Mouse (Mus musculus) hindbrain, embryonic 14.5 days (tissue): Measurements from ENCODE around the gene Tmem259. TPM values are rescaled to one million over a fixed set of nuclear protein-coding genes. Genes with fewer than 3 reads are reported as not detected.

Source experiments
- ATAC-seq: fragments of 200-750 bp; cut with Nextera tagmentation; 2 replicates; pipeline ENCODE4 v1.8.0; 2017; ENCODE audit warnings: moderate number of reproducible peaks, mild to moderate bottlenecking, moderate TSS enrichment, moderate library complexity; ENCODE audit not compliant: low FRiP score
- DNase-seq: peaks from one replicate; pipeline ENCODE4 v3.0.0-alpha.2; 2015; ENCODE audit warnings: low spot score
- H3K27ac ChIP-seq: fragments of 300-500 bp; sonication (generic); 2 replicates; pipeline ENCODE4 v1.5.1; 2014; ENCODE audit warnings: mild to moderate bottlenecking, moderate library complexity
- H3K27me3 ChIP-seq: fragments of 300-500 bp; sonication (generic); 2 replicates; pipeline ENCODE4 v1.6.1; 2014; ENCODE audit warnings: mild to moderate bottlenecking, low read length, mixed read lengths; ENCODE audit not compliant: control insufficient read depth, insufficient read depth
- H3K36me3 ChIP-seq: fragments of 300-500 bp; sonication (generic); replicated peaks from 2 replicates; pipeline ENCODE4 v1.6.1; 2014; ENCODE audit not compliant: control insufficient read depth, insufficient read depth
- H3K4me1 ChIP-seq: fragments of 300-500 bp; sonication (generic); replicated peaks from 2 replicates; pipeline ENCODE4 v1.6.1; 2014; ENCODE audit warnings: antibody characterized with exemption, low read length, mixed read lengths; ENCODE audit not compliant: control insufficient read depth, insufficient read depth
- H3K4me2 ChIP-seq: fragments of 300-500 bp; sonication (generic); replicated peaks from 2 replicates; pipeline ENCODE4 v1.6.1; 2014; ENCODE audit warnings: mild to moderate bottlenecking, moderate library complexity
- H3K4me3 ChIP-seq: fragments of 300-500 bp; sonication (generic); replicated peaks from 2 replicates; pipeline ENCODE4 v1.5.1; 2014; ENCODE audit warnings: mild to moderate bottlenecking, low read length
- H3K9ac ChIP-seq: fragments of 300-500 bp; sonication (generic); 2 replicates; pipeline ENCODE4 v1.6.1; 2014
- H3K9me3 ChIP-seq: fragments of 300-500 bp; sonication (generic); 2 replicates; pipeline ENCODE4 v1.6.1; 2016; ENCODE audit warnings: low read length; ENCODE audit not compliant: control insufficient read depth
- WGBS: fragments of 180-500 bp; shearing (Covaris S2); extraction: QIAGEN DNeasy Blood & Tissue Kit; methylation state at CpG from one replicate; pipeline ENCODE4 v1.1.7; 2014; 5-methylcytosine and 5-hydroxymethylcytosine counted together
- polyA plus RNA-seq: library from polyadenylated mRNA; unstranded; fragments of >200 nt; fragmentation: Nextera tagmentation; extraction: Ambion mirVana; gene quantifications from 2 replicates; pipeline ENCODE4 v1.2.1, GENCODE M21; 2014

Tmem259 gene
- polyA plus RNA-seq, 1 experiment from 2014 or later = 22.8 TPM

GRCm38 (mm10) chr10:79985334-79986231 is 1.5 kb upstream of the Tmem259 start:
- DNase-seq = peak; percentile 64
- peaks cover 35% of the 10 kb centered on the region for H3K27me3 ChIP-seq
- peaks cover 28% of the 10 kb centered on the region for H3K4me1 ChIP-seq
- no peaks in the 10 kb centered on the region for H3K9me3 ChIP-seq
- H3K4me3 ChIP-seq = peak overlapping the region; percentile 48
- WGBS = 2% methylated on average over 35 of the region's 35 CpGs
- H3K27ac ChIP-seq = peak overlapping the region; percentile 97
- no peak for ATAC-seq
- H3K36me3 ChIP-seq = peaks cover 1% of the 10 kb centered on the region; the same call in 1 of the 2 replicates
- H3K9ac ChIP-seq = peak overlapping the region; percentile 83
- H3K4me2 ChIP-seq = peak overlapping the region; percentile 92

GRCm38 (mm10) chr10:79984871-79985270 is 741 bp upstream of the Tmem259 start:
- Histone ChIP-seq H3K9ac (peak overlapping the region; percentile 83), H3K27ac (peak overlapping the region; percentile 97), H3K36me3 (peaks cover 8% of the 10 kb centered on the region; the same call in 1 of the 2 replicates), H3K9me3 (no peaks in the 10 kb centered on the region), H3K4me1 (peaks cover 28% of the 10 kb centered on the region), H3K4me3 (peak overlapping the region; percentile 48), H3K4me2 (peak overlapping the region; percentile 92), H3K27me3 (peaks cover 29% of the 10 kb centered on the region)
- DNase-seq = peak; percentile 93
- peak; percentile 93 for ATAC-seq
- under 1% methylated on average over 22 of the region's 22 CpGs for WGBS

DNA sequence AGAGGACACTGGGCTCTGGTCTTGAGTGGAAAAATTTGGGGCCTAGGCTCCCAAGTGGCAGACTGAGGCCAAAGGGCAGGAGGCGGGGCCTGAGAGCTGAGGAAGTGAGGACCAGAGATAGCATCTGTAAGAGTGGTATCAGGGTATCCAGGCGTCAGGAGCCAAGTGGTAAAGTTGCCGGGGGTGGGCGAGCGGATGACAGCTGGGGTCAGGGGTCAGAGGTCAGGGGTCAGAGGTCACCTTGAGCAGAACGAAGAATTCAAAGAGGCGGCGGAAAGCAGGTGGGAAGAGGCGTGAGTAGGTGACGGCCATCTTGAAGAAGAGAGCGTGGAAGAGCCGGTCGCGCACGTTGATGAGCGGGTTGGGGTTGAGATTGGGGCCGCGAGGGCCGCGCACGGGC is 460 bp downstream of the Tmem259 start:
- H3K27me3 ChIP-seq = peaks cover 17% of the 10 kb centered on the region
- H3K4me1 ChIP-seq = peaks cover 28% of the 10 kb centered on the region
- ATAC-seq = no peak
- 1% methylated on average over 20 of the region's 21 CpGs for WGBS
- no peaks in the 10 kb centered on the region for H3K9me3 ChIP-seq
- H3K27ac ChIP-seq = peak overlapping the region; percentile 97
- peaks cover 17% of the 10 kb centered on the region for H3K36me3 ChIP-seq
- peak overlapping the region; percentile 48 for H3K4me3 ChIP-seq
- DNase-seq = peak; percentile 57
- H3K4me2 ChIP-seq = peak overlapping the region; percentile 92
- peak overlapping the region; percentile 82 for H3K9ac ChIP-seq

- H3K27ac ChIP-seq = peak overlapping the region; percentile 97
- H3K27me3 ChIP-seq = peaks cover 12% of the 10 kb centered on the region
- peaks cover 28% of the 10 kb centered on the region for H3K4me1 ChIP-seq
- ATAC-seq = no peak
- H3K4me2 ChIP-seq = peak overlapping the region; percentile 92
- H3K9ac ChIP-seq = peak overlapping the region; percentile 82
- no peak for DNase-seq
- peaks cover 22% of the 10 kb centered on the region for H3K36me3 ChIP-seq
- H3K4me3 ChIP-seq = peak overlapping the region; percentile 48
- H3K9me3 ChIP-seq = no peaks in the 10 kb centered on the region
- 75% methylated on average over 5 of the region's 5 CpGs for WGBS
Measured at GRCm38 (mm10) chr10:79983205-79983604, 925 bp downstream of the Tmem259 start.

DNA sequence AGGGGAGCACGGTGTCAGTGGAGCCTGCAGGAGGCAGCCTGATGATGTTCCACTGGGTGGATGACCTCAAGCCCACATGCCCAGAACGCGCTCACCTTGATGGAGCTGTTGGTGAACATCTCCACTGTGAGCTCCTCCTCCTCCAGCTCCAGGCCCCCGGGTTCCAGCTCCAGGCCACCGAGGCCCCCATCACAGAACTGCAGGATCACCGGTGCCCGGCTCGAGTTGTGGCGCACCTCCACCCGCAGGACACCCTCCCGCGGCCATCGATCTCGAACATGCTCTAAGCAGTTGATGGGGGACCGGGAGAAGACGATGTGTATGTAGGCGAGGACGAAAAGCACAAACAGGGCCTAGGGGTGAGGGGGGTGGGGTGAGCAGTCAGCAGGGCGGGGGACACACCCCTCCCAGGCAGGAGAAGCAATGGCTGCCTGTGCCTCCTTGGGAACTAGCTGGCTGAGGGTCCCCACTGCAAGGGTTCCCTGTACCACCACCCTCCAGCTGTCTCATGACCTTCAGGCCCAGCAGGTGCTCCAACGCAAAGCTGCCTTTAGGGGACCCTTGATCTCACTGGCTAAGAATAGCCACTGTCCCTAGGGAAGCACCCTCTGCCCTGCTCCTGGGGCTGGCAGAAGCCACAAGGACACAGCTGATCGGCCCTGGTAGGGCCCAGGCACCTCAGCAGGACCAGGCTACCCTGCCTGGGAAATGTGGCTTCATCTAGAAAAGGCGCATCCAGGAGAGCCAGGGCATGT is 4.6 kb downstream of the Tmem259 start:
- H3K36me3 ChIP-seq = peaks cover 55% of the 10 kb centered on the region

DNA sequence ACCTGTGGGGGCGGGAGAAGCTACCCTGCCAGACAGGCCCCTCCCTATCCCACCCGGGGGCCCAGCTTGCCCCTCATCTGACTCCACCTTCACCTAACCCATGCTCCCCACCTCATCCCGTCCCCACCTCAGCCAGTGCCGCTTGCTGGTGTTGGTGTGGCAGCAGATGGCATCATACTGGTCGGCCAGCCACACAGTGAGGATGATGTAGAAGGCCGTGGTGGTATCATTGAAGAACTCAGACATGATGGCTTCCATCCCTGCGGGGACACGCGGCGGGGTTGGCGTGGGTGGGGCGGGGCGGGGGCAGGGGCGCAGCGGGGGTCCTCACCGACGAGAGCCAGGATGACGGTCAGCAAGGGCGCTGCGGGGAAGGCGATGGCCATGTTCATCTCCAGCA is 6.1 kb downstream of the Tmem259 start:
- Histone ChIP-seq H3K4me1 (peaks cover 8% of the 10 kb centered on the region), H3K27ac (no peak overlapping the region), H3K4me3 (no peak overlapping the region), H3K9ac (no peak overlapping the region), H3K36me3 (peaks cover 63% of the 10 kb centered on the region), H3K4me2 (no peak overlapping the region), H3K9me3 (no peaks in the 10 kb centered on the region), H3K27me3 (peaks cover 3% of the 10 kb centered on the region)
- 97% methylated on average over 21 of the region's 21 CpGs for WGBS
- DNase-seq = no peak
- no peak for ATAC-seq

More for the DNA sequence above, 4.6 kb downstream of the Tmem259 start:
- Histone ChIP-seq H3K4me1 (peaks cover 13% of the 10 kb centered on the region), H3K9ac (no peak overlapping the region), H3K4me2 (no peak overlapping the region), H3K27me3 (no peaks in the 10 kb centered on the region), H3K27ac (no peak overlapping the region), H3K9me3 (no peaks in the 10 kb centered on the region), H3K4me3 (no peak overlapping the region)
- DNase-seq (no peak), ATAC-seq (no peak)
- WGBS = 92% methylated on average over 22 of the region's 22 CpGs

DNA sequence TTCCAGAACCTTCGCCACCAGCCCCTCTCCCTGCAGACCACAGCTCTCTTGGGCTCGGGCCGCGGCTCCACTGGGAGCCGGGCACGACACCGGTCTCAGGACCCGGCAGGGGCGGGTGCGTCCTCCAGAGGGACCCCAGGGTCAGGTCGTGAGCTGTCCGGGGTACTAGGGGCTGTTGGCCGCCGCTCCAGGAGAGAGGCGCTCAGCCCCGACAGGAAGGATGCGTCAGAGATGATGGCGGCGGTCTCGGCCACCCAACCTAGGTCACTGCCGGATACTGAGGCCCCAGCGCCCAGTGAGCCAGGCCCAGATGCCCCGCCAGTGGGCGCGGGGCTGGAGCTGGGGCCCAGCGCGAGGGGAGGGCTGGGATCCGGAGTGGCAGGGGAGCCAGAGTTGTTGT is 6.8 kb downstream of the Tmem259 start:
- 79% methylated on average over 28 of the region's 28 CpGs for WGBS
- Histone ChIP-seq H3K4me3 (no peak overlapping the region), H3K27ac (no peak overlapping the region), H3K9me3 (no peaks in the 10 kb centered on the region), H3K36me3 (peaks cover 63% of the 10 kb centered on the region), H3K4me1 (peaks cover 1% of the 10 kb centered on the region), H3K4me2 (no peak overlapping the region), H3K9ac (no peak overlapping the region), H3K27me3 (peaks cover 10% of the 10 kb centered on the region)
- DNase-seq = no peak
- ATAC-seq = no peak

GRCm38 (mm10) chr10:79976722-79977107 is 7.4 kb downstream of the Tmem259 start:
- peaks cover 63% of the 10 kb centered on the region for H3K36me3 ChIP-seq
- H3K27ac ChIP-seq = no peak overlapping the region
- no peak overlapping the region for H3K4me3 ChIP-seq
- no peak overlapping the region for H3K4me2 ChIP-seq
- ATAC-seq (no peak), DNase-seq (no peak)
- no peak overlapping the region for H3K9ac ChIP-seq
- 77% methylated on average over 36 of the region's 36 CpGs for WGBS
- no peaks in the 10 kb centered on the region; the same call in 1 of the 2 replicates for H3K4me1 ChIP-seq
- H3K27me3 ChIP-seq = peaks cover 16% of the 10 kb centered on the region
- H3K9me3 ChIP-seq = no peaks in the 10 kb centered on the region

DNA sequence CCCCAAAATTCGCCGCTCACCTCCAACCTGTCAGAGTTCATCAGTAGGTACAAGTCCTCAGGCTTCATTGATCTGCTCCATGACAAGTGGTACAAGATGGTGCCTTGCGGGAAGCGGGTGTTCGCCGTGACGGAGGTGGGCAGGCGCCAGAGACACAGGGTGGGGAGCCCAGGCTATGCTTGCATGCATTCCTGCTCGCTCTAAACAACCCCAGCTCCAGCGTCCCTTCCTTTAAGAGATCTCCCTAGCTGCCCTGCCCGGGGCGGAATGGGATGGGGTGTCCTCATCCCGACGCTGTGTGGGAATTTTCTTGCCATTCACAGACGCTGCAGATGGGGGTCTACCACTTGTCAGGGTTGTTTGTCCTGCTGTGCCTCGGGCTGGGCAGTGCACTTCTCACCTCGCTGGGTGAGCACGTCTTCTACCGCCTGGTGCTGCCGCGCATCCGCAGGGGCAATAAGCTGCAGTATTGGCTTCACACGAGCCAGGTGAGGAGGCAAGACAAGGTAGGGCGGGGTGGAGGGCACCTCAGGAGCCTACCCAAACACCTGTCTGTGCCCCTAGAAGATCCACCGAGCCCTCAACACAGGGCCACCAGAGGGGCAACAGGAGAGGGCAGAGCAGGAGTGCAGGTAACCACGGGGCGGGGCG is 7.9 kb downstream of the Tmem259 start:
- Histone ChIP-seq H3K9me3 (no peaks in the 10 kb centered on the region), H3K4me3 (no peak overlapping the region), H3K27me3 (peaks cover 21% of the 10 kb centered on the region), H3K27ac (no peak overlapping the region), H3K9ac (no peak overlapping the region), H3K4me1 (no peaks in the 10 kb centered on the region; the same call in 1 of the 2 replicates), H3K4me2 (no peak overlapping the region), H3K36me3 (peaks cover 63% of the 10 kb centered on the region)
- 86% methylated on average over 28 of the region's 28 CpGs for WGBS
- no peak for DNase-seq
- no peak for ATAC-seq
